Mouse (Mus musculus): ENCODE data around the gene Me1.

Gene Me1

GRCm38 (mm10) chr9:86708921-86709320, 13.2 kb upstream of the Me1 start:
- DNase-seq (ENCODE audit: low read depth, low spot score) = no peak

- no peak for DNase-seq (ENCODE audit: low read depth, low spot score)
These were observed 11.7 kb upstream of the Me1 start for GRCm38 (mm10) chr9:86707431-86707830.

- DNase-seq (ENCODE audit: low read depth, low spot score) = no peak
These were observed 6.1 kb upstream of the Me1 start for GRCm38 (mm10) chr9:86701844-86702243.

GRCm38 (mm10) chr9:86701264-86701663, 5.5 kb upstream of the Me1 start:
- no peak for DNase-seq (ENCODE audit: low read depth, low spot score)

- peak; percentile 43 for DNase-seq (ENCODE audit: low read depth, low spot score)
These were observed 445 bp downstream of the Me1 start for GRCm38 (mm10) chr9:86695199-86695817.

- DNase-seq (ENCODE audit: low read depth, low spot score) = no peak
These were observed 1.1 kb downstream of the Me1 start for GRCm38 (mm10) chr9:86694644-86695043.

- DNase-seq (ENCODE audit: low read depth, low spot score) = no peak
These were observed 1.8 kb downstream of the Me1 start for GRCm38 (mm10) chr9:86693935-86694334.

GRCm38 (mm10) chr9:86692676-86693075, 3.1 kb downstream of the Me1 start:
- DNase-seq (ENCODE audit: low read depth, low spot score) = peak; percentile 57

GRCm38 (mm10) chr9:86692251-86692650, 3.5 kb downstream of the Me1 start:
- no peak for DNase-seq (ENCODE audit: low read depth, low spot score)

- DNase-seq (ENCODE audit: low read depth, low spot score) = no peak
These were observed 4.7 kb downstream of the Me1 start for GRCm38 (mm10) chr9:86691101-86691500.

- DNase-seq (ENCODE audit: low read depth, low spot score) = no peak
These were observed 12.0 kb downstream of the Me1 start for GRCm38 (mm10) chr9:86683713-86684209.

- DNase-seq (ENCODE audit: low read depth, low spot score) = no peak
These were observed 12.9 kb downstream of the Me1 start for GRCm38 (mm10) chr9:86682844-86683243.

- no peak for DNase-seq (ENCODE audit: low read depth, low spot score)
These were observed 13.5 kb downstream of the Me1 start for GRCm38 (mm10) chr9:86682278-86682677.

- DNase-seq (ENCODE audit: low read depth, low spot score) = no peak
These were observed 15.3 kb downstream of the Me1 start for GRCm38 (mm10) chr9:86680431-86680830.

GRCm38 (mm10) chr9:86679843-86680417, 15.8 kb downstream of the Me1 start:
- no peak for DNase-seq (ENCODE audit: low read depth, low spot score)

- no peak for DNase-seq (ENCODE audit: low read depth, low spot score)
These were observed 19.5 kb downstream of the Me1 start for GRCm38 (mm10) chr9:86676246-86676645.

GRCm38 (mm10) chr9:86675426-86675825, 20.3 kb downstream of the Me1 start:
- no peak for DNase-seq (ENCODE audit: low read depth, low spot score)

- no peak for DNase-seq (ENCODE audit: low read depth, low spot score)
These were observed 22.8 kb downstream of the Me1 start for GRCm38 (mm10) chr9:86672907-86673472.

- DNase-seq (ENCODE audit: low read depth, low spot score) = no peak
These were observed 27.0 kb downstream of the Me1 start for GRCm38 (mm10) chr9:86668590-86669252.

GRCm38 (mm10) chr9:86667138-86667750, 28.5 kb downstream of the Me1 start:
- DNase-seq (ENCODE audit: low read depth, low spot score) = no peak

GRCm38 (mm10) chr9:86661679-86662078, 34.1 kb downstream of the Me1 start:
- peak; percentile 48 for DNase-seq (ENCODE audit: low read depth, low spot score)

GRCm38 (mm10) chr9:86661266-86661665, 34.5 kb downstream of the Me1 start:
- DNase-seq (ENCODE audit: low read depth, low spot score) = no peak

Measured in 3T3-L1 (cell line).